Mouse (Mus musculus): ENCODE results near the gene Mrps16.

The Mrps16 gene

GRCm38 (mm10) chr14:20363230-20363629 lies 30.2 kb downstream of the Mrps16 start:
- no peak for DNase-seq (ENCODE audit: low spot score)

- DNase-seq (ENCODE audit: low spot score), result peak; percentile 91
Observed at GRCm38 (mm10) chr14:20347991-20348541, 45.4 kb downstream of the Mrps16 start, which contains the start of the genes Ecd and Fam149b. Gene Ecd (minus strand): TSS chr14:20348121. Gene Fam149b (plus strand): TSS chr14:20348162.

- DNase-seq (ENCODE audit: low spot score), result no peak
Observed at GRCm38 (mm10) chr14:20347441-20347990, 45.9 kb downstream of the Mrps16 start.

- DNase-seq (ENCODE audit: low spot score), result no peak
Observed at GRCm38 (mm10) chr14:20345885-20346284, 47.5 kb downstream of the Mrps16 start.

- peak; percentile 15 for DNase-seq (ENCODE audit: low spot score)
Observed at GRCm38 (mm10) chr14:20340866-20341265, 52.6 kb downstream of the Mrps16 start.

GRCm38 (mm10) chr14:20340149-20340548 lies 53.3 kb downstream of the Mrps16 start:
- DNase-seq (ENCODE audit: low spot score), result peak; percentile 33

- DNase-seq (ENCODE audit: low spot score), result no peak
Observed at GRCm38 (mm10) chr14:20339415-20339814, 54.0 kb downstream of the Mrps16 start.

Data from T-cell, adult 2 months (primary cell).